Mouse (Mus musculus): ENCODE measurements around the gene Ifna11. TPM values are rescaled to one million over a fixed set of nuclear protein-coding genes. Genes with fewer than 3 reads are reported as not detected.

Ifna11 gene
- total RNA-seq, 2 experiments from 2014 or later = not detected

DNA sequence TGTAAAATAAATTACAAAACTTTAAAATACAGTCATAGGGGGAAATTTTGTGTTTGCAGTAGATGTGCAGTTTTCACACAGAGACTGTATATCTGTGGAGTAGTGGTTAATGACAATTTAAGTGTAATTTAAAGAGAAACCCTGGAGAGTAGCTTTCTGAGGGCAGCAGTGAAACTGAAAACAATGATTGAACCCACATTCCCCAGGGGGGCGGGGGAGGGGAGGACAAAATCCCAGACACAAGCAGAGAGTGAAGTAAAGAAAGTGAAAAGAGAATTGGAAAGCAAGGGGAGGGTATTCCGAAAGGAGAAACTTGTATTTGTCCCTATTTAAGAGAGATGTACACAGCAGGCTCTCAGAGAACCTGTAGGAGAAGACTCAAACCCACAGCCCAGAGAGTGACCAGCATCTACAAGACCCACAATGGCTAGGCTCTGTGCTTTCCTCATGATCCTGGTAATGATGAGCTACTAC, 21.7 kb downstream of the Ifna11 start, which contains the start of gene Ifna4:
Ifna4 (plus strand) TSS at position 424 of the 474 bp plus-strand sequence.
- DNase-seq = no peak

GRCm38 (mm10) chr4:88845334-88845733, 25.6 kb downstream of the Ifna11 start:
- DNase-seq = no peak

DNA sequence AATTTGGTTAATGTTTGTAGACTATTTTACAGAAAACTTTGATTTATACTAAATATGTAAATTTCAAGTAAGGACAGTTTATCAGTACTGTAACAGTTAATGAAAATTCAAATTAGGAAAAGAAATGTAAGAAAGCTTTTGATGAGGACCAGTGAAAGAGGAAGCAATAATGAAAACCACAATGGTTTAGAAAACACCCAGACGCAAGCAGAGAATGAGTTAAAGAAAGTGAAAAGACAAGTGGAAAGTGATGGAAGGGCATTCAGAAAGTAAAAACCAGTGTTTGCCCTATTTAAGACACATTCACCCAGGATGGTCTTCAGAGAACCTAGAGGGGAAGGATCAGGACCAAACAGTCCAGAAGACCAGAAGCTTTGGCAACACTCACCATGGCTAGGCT, 29.9 kb downstream of the Ifna11 start, which contains the start of gene Ifna1:
Ifna1 (plus strand) TSS at position 390 of the 400 bp plus-strand sequence.
- no peak for DNase-seq

GRCm38 (mm10) chr4:88851026-88851763, 31.4 kb downstream of the Ifna11 start:
- no peak for DNase-seq

DNA sequence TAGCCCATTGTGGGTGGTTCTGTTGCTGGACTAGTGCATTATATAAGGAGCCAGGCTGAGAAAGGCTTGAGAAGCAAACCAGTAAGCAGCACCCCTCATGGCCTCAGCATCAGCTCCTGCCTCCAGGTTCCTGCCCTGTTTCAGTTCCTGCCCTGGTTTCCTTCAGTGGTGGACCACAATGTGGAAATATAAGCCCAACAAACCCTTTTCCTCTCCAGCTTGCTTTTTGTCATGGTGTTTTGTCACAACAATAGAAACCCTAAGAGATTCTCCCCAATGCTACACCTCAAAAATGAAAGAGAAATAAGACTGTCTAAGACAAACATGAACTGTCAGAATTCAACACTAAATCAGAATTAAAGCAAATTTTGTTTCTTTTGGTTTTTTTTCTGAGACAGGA, 39.5 kb downstream of the Ifna11 start:
- DNase-seq = no peak

- no peak for DNase-seq
These were observed 43.5 kb downstream of the Ifna11 start for GRCm38 (mm10) chr4:88863309-88863708.

DNA sequence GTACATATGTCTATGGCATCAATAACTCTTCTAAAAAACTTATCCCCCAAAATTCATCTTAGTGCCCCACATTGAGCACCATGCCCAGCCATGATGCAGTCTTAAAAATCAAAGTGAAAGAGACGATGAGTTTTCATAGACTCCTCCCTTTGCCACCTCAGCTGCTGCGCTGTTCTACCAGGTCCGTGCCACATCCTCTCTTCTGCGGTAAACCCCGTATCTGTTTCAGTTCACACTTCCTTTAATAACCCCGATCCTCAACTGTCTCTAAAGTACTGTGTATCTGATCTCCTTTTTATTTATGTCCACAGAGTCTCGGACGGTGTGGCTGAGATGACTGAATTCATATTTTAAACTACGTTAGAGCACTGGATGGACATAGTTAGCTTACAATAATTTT, 44.8 kb downstream of the Ifna11 start:
- DNase-seq = no peak

DNA sequence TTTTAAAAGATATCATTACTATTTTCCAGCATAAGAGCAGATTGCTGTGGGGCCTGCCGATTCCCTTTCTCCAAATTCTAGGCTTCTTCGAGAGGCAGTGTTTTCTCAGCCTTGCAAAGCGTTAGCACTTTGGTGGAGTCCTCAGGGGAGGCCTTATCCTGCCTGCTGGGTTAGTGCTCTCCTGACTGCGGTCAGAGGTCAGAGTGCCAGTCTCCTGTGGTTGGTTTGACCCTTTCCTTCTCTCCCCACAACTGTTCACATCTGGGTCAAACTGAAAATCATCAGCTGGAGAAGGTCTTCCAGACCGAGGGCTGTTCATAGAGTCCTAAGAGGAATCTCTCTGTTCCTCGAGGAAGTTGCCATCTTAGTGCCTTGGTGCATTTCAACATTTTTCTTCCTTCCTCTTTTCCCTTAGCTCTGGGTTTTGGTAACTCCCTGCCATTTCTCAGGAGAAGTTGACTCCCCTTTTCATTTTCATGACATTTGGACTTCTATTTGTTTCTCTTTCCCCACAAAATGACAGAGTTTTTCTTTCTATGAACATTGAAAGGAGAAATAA, 45.3 kb downstream of the Ifna11 start:
- no peak for DNase-seq

DNA sequence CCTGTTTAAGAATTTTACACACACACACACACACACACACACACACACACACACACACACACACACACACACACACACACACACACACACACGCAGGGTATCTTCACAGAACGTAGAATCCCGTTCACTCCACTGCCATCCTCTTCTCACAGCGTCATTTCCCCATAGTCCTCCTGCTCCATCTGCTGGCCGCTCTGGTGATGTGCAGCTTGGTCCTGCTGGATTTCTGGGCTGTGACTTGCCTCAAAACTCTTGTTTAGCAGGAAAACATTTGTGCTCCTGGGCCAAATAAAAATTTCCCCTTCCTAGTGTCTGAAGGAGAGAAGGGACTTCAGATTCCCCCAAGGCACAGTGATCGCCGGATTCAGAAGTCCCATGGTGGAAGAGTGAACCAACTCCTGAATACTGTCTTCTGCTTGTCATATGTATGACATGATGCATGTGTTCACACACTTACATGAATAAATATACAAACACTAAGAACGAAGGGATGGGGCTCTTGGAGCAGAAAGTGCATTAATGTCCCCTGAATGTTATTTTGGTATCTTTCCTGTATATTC, 47.7 kb downstream of the Ifna11 start:
- DNase-seq = peak; percentile 85

DNA sequence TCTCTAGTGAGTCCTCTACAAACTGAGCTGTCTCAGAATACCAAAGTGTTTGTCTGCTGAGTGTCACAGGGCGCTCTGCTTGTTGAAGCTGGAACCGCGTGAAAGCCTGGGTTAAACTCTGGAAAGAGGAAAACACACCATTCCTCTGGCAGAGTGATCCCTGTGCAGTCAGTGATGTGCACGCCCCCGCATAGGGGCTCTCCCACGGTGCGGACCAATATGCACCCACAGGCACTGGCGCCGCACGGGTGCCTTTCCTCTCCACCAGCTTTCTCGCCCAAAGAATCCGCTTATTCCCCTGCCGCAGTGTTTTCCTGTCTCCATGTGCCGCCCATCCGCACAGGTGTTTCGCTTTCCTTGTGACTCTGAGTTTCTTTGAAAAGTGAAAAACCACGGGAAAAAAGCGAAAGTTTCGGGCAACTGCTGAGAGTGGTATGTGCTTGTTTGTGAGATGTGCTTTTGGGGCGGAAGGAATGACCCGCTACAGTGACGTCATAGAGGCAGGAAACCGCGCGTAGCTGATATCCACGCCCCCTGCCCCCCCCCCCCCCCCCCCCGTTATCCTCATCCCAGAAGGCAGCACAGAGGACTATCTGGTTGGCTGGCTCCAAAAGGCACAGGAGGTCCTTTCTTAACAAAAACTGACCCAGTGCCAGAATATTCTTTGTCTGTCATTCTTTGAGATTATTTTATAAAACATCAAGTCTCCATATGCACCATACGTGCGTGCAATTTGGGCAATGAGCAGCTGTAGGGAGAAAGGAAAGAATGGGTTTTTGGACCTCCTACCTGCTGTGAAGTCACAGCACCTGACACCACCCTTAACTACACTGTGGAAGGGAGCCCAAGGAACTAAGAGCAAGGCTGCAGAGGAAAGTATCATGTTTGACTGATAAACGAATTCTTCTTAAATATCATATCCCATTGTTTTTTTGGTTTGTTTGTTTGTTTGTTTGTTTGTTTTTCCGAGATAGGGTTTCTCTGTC, 48.5 kb downstream of the Ifna11 start:
- DNase-seq = peak; percentile 20

Other genes with a start within 250 kb of the Ifna11 start
- gene Ifna14, start 248.2 kb upstream of the Ifna11 start, total RNA-seq (2021) = not detected
- not detected for gene Ifna9, start 227.6 kb upstream of the Ifna11 start, total RNA-seq (2021)
- gene Ifna12, start 216.6 kb upstream of the Ifna11 start, total RNA-seq (2021) = not detected
- not detected for gene C87499, start 185.5 kb upstream of the Ifna11 start, total RNA-seq (2021)
- gene Ifna13, start 175.5 kb upstream of the Ifna11 start, total RNA-seq (2021) = not detected
- gene Ifna16, start 143.0 kb upstream of the Ifna11 start, total RNA-seq (2021) = not detected
- gene Ifna2, start 136.0 kb upstream of the Ifna11 start, total RNA-seq (2021) = not detected
- gene Ifnab, start 128.6 kb upstream of the Ifna11 start, total RNA-seq (2021) = not detected
- under 1 TPM; 0.36 to 0.52 TPM for gene Gm26566, start 98.2 kb upstream of the Ifna11 start, total RNA-seq (2021)
- gene Klhl9, start 97.5 kb upstream of the Ifna11 start, total RNA-seq (2021) = 10 to 100 TPM; 89.6 to 91.9 TPM
- not detected for gene Gm13271, start 65.1 kb upstream of the Ifna11 start, total RNA-seq (2021)
- not detected for gene Gm13283, start 59.8 kb upstream of the Ifna11 start, total RNA-seq (2021)
- gene Gm13290, start 46.1 kb upstream of the Ifna11 start, total RNA-seq (2021) = not detected
- not detected for gene Gm13289, start 43.0 kb upstream of the Ifna11 start, total RNA-seq (2021)
- not detected for gene Gm13272, start 40.1 kb upstream of the Ifna11 start, total RNA-seq (2021)
- under 1 TPM in 1 of 2 experiments, not detected in 1; 0.23 TPM for gene Ifnz, start 37.8 kb upstream of the Ifna11 start, total RNA-seq (2021)
- gene Gm13276, start 34.2 kb upstream of the Ifna11 start, total RNA-seq (2021) = not detected
- not detected for gene Gm13277, start 31.3 kb upstream of the Ifna11 start, total RNA-seq (2021)
- not detected for gene Gm13278, start 28.4 kb upstream of the Ifna11 start, total RNA-seq (2021)
- not detected for gene Gm13275, start 25.5 kb upstream of the Ifna11 start, total RNA-seq (2021)
- gene Gm13279, start 22.6 kb upstream of the Ifna11 start, total RNA-seq (2021) = not detected
- under 1 TPM in 1 of 2 experiments, not detected in 1; 0.31 TPM for gene Gm13285, start 20.3 kb upstream of the Ifna11 start, total RNA-seq (2021)
- gene Gm13287, start 16.7 kb upstream of the Ifna11 start, total RNA-seq (2021) = not detected
- under 1 TPM in 1 of 2 experiments, not detected in 1; 0.14 TPM for gene Gm13288, start 14.4 kb upstream of the Ifna11 start, total RNA-seq (2021)
- not detected for gene Ifna7, start 3.7 kb upstream of the Ifna11 start, total RNA-seq (2021)
- not detected for gene Ifna6, start 7.5 kb downstream of the Ifna11 start, total RNA-seq (2021)
- not detected for gene Ifna5, start 15.6 kb downstream of the Ifna11 start, total RNA-seq (2021)
- gene Ifna4, start 21.9 kb downstream of the Ifna11 start, total RNA-seq (2021) = not detected
- not detected for gene Ifna1, start 30.1 kb downstream of the Ifna11 start, total RNA-seq (2021)
- gene Ifne, start 60.2 kb downstream of the Ifna11 start, total RNA-seq (2021) = not detected